Comparison of ENCODE assay signal across 8 mouse cellular contexts in genomic region chr1:24679071-24679470, GRCm38 (mm10). TPM values are rescaled to one million over a fixed set of nuclear protein-coding genes. Genes with fewer than 3 reads are reported as not detected.
A peak's percentile ranks its signal among the peaks of the same experiment; 100 is the strongest.
DNase-seq lines count a peak whose midpoint lies in the region; ATAC-seq and TF ChIP-seq lines count a peak whose summit lies in the region.

No protein-coding gene starts in this region.

- H3K4me3 ChIP-seq in neural tube, embryonic 11.5 days (ENCODE audit: low read depth, low read length): peak overlapping the region; percentile 73
- peak overlapping the region; percentile 83 for H3K4me3 ChIP-seq in embryonic fibroblast, embryonic 13.5 days (ENCODE audit: insufficient read depth, low read length)
- peak overlapping the region; percentile 80 for H3K4me3 ChIP-seq in limb, embryonic 10.5 days
- H3K4me3 ChIP-seq in midbrain, embryonic 13.5 days (replicated peaks): peak overlapping the region; percentile 82

- no peaks in the 10 kb centered on the region for H3K27me3 ChIP-seq in neural tube, embryonic 11.5 days (ENCODE audit: control insufficient read depth, insufficient read depth, low read length)
- no peaks in the 10 kb centered on the region for H3K27me3 ChIP-seq in limb, embryonic 10.5 days (ENCODE audit: low read depth, poor library complexity, severe bottlenecking)
- no peaks in the 10 kb centered on the region for H3K27me3 ChIP-seq in midbrain, embryonic 13.5 days

- TF ChIP-seq POLR2A in embryonic fibroblast, embryonic 13.5 days (IDR thresholded peaks at IDR 0.05; ENCODE audit: low read depth, low read length): no peak

- H3K36me3 ChIP-seq in neural tube, embryonic 11.5 days (ENCODE audit: control insufficient read depth, insufficient read depth, low read length): no peaks in the 10 kb centered on the region
- no peaks in the 10 kb centered on the region for H3K36me3 ChIP-seq in limb, embryonic 10.5 days
- H3K36me3 ChIP-seq in midbrain, embryonic 13.5 days: no peaks in the 10 kb centered on the region

- H3K27ac ChIP-seq in neural tube, embryonic 11.5 days (ENCODE audit: low read depth, low read length): peak overlapping the region; percentile 70
- H3K27ac ChIP-seq in embryonic fibroblast, embryonic 13.5 days (ENCODE audit: insufficient read depth, low read length): 0 out of 2 replicates have a peak overlapping the region, but pooled peaks have one; percentile 7
- peak overlapping the region; percentile 92 for H3K27ac ChIP-seq in limb, embryonic 10.5 days
- peak overlapping the region; percentile 82 for H3K27ac ChIP-seq in midbrain, embryonic 13.5 days

- peak; percentile 33; the same call in 1 of the 2 replicates for ATAC-seq in neural tube, embryonic 11.5 days (ENCODE audit: insufficient read depth, low FRiP score, low TSS enrichment)
- peak; percentile 14; the same call in 1 of the 2 replicates for ATAC-seq in midbrain, embryonic 13.5 days

- DNase-seq in neural tube, embryonic 11.5 days (ENCODE audit: low spot score): no peak
- no peak for DNase-seq in neural tube, embryonic 10.5 days (ENCODE audit: extremely low spot score, low spot score)
- no peak for DNase-seq in limb, embryonic 10.5 days (ENCODE audit: low spot score)
- no peak for DNase-seq in adrenal gland, adult 18-20 months (ENCODE audit: low spot score in 2 of 2)
- DNase-seq in spleen, postnatal 14 days (ENCODE audit: low spot score in 2 of 2): no peak
- DNase-seq in gastrocnemius, adult 18-20 months (ENCODE audit: low spot score): no peak

- 4% methylated on average over 13 of the region's 13 CpGs for WGBS in neural tube, embryonic 11.5 days
- 5% methylated on average over 13 of the region's 13 CpGs for WGBS in limb, embryonic 10.5 days
- 3% methylated on average over 12 of the region's 13 CpGs for WGBS in midbrain, embryonic 13.5 days

- peak overlapping the region; percentile 80 for H3K9ac ChIP-seq in neural tube, embryonic 11.5 days (ENCODE audit: low read length)
- H3K9ac ChIP-seq in midbrain, embryonic 13.5 days (replicated peaks): peak overlapping the region; percentile 89

- H3K4me1 ChIP-seq in neural tube, embryonic 11.5 days (ENCODE audit: control insufficient read depth, insufficient read depth, low read length): peaks cover 6% of the 10 kb centered on the region; the same call in 1 of the 2 replicates
- H3K4me1 ChIP-seq in embryonic fibroblast, embryonic 13.5 days (ENCODE audit: control insufficient read depth, insufficient read depth, low read length): no peaks in the 10 kb centered on the region
- peaks cover 7% of the 10 kb centered on the region for H3K4me1 ChIP-seq in limb, embryonic 10.5 days
- peaks cover 16% of the 10 kb centered on the region for H3K4me1 ChIP-seq in midbrain, embryonic 13.5 days (replicated peaks)

- peak overlapping the region; percentile 60 for H3K4me2 ChIP-seq in neural tube, embryonic 11.5 days (ENCODE audit: low read depth)
- H3K4me2 ChIP-seq in midbrain, embryonic 13.5 days (replicated peaks): peak overlapping the region; percentile 68

- TF ChIP-seq CTCF in embryonic fibroblast, embryonic 13.5 days (IDR thresholded peaks at IDR 0.05; ENCODE audit: borderline replicate concordance, insufficient read depth, low read length): no peak

- H3K9me3 ChIP-seq in neural tube, embryonic 11.5 days (ENCODE audit: control insufficient read depth, low read length): no peaks in the 10 kb centered on the region
- no peaks in the 10 kb centered on the region for H3K9me3 ChIP-seq in limb, embryonic 10.5 days (replicated peaks)
- no peaks in the 10 kb centered on the region for H3K9me3 ChIP-seq in midbrain, embryonic 13.5 days

RNA-seq across cellular contexts. Expression of gene Lmbrd1, which starts 0.6 kb away (rescaled TPM):
- polyA plus RNA-seq in neural tube, embryonic 11.5 days (2014; fragmentation: Nextera tagmentation; extraction: Ambion mirVana): 27.4 and 32.1 TPM in 2 replicates
- polyA plus RNA-seq in embryonic fibroblast, embryonic 13.5 days (2011; ENCODE audit: insufficient read length, low read depth, missing spikeins): 70.2 and 76.7 TPM in 2 replicates
- 16.3 and 18.3 TPM in 2 replicates for polyA plus RNA-seq in limb, embryonic 10.5 days (2016; fragmentation: Nextera tagmentation; extraction: Ambion mirVana)
- polyA plus RNA-seq in midbrain, embryonic 13.5 days (2015; fragmentation: Nextera tagmentation; extraction: Ambion mirVana): 37.1 and 38.7 TPM in 2 replicates
- total RNA-seq in adrenal gland, adult 18-20 months (2021): 10 to 100 TPM; 78.3 to 80.4 TPM
- total RNA-seq in gastrocnemius, adult 18-20 months (2021): 10 to 100 TPM; 30.3 to 32.1 TPM

Comparison
In these comparisons a context has a peak if more than half of its experiments do, and no peak if none do; other contexts are left out.
1. H3K27ac ChIP-seq: peak in every context shown above with its lines; median percentile 92 in limb, embryonic 10.5 days; 82 in midbrain, embryonic 13.5 days; 70 in neural tube, embryonic 11.5 days; 7 in embryonic fibroblast, embryonic 13.5 days.